Mouse (Mus musculus) intestine, embryonic 15.5 days (tissue): ENCODE data around the gene Cers1. TPM values are rescaled to one million over a fixed set of nuclear protein-coding genes. Genes with fewer than 3 reads are reported as not detected.

ENCODE experiments used
- ATAC-seq: fragments of 200-750 bp; cut with Nextera tagmentation; 2 replicates; pipeline ENCODE4 v1.8.0; 2017; ENCODE audit warnings: moderate TSS enrichment, moderate library complexity
- H3K27ac ChIP-seq: fragments of 300-500 bp; sonication (generic); 2 replicates; pipeline ENCODE4 v1.5.1; 2015; ENCODE audit warnings: mild to moderate bottlenecking, inconsistent platforms
- H3K27me3 ChIP-seq: fragments of 300-500 bp; sonication (generic); replicated peaks from 2 replicates; pipeline ENCODE4 v1.6.1; 2015; ENCODE audit warnings: inconsistent platforms
- H3K36me3 ChIP-seq: fragments of 300-500 bp; sonication (generic); 2 replicates; pipeline ENCODE4 v1.6.1; 2015; ENCODE audit warnings: inconsistent platforms
- H3K4me1 ChIP-seq: fragments of 300-500 bp; sonication (generic); replicated peaks from 2 replicates; pipeline ENCODE4 v1.6.1; 2015; ENCODE audit warnings: inconsistent platforms
- H3K4me2 ChIP-seq: fragments of 300-500 bp; sonication (generic); replicated peaks from 2 replicates; pipeline ENCODE4 v1.6.1; 2015; ENCODE audit warnings: mild to moderate bottlenecking, inconsistent platforms
- H3K4me3 ChIP-seq: fragments of 300-500 bp; sonication (generic); replicated peaks from 2 replicates; pipeline ENCODE4 v1.5.1; 2015; ENCODE audit warnings: inconsistent platforms
- H3K9ac ChIP-seq: fragments of 300-500 bp; sonication (generic); 2 replicates; pipeline ENCODE4 v1.6.1; 2015; ENCODE audit warnings: inconsistent platforms
- H3K9me3 ChIP-seq: fragments of 300-500 bp; sonication (generic); 2 replicates; pipeline ENCODE4 v1.6.1; 2016; ENCODE audit warnings: inconsistent platforms
- WGBS: fragments of 180-500 bp; shearing (Covaris S2); methylation state at CpG from one replicate; pipeline ENCODE4 v1.1.7; 2015; 5-methylcytosine and 5-hydroxymethylcytosine counted together
- polyA plus RNA-seq: library from polyadenylated mRNA; unstranded; fragments of >200 nt; fragmentation: Nextera tagmentation; extraction: Ambion mirVana; gene quantifications from 2 replicates; pipeline ENCODE4 v1.2.1, GENCODE M21; 2015

Gene Cers1
- polyA plus RNA-seq, 1 experiment from 2014 or later, result 3.6 TPM

DNA sequence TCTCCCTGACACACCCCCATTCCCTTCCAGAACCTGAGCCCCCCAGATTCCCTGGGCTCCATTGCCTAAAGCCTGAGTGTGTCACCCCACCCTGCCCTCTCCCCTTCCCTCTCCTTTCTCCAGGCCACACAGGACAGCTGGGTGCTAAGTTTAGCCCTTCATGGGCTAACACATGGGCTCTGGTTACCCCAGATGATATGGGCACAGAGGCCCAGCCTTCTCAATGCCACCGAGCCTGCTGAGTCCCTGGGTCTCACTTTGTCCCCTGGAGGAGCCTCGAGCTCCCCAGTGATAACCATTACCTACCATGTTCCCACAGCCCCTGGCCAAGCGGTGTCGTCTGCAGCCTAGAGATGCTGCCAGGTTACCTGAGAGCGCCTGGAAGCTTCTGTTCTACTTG is 2.3 kb downstream of the Cers1 start:
- WGBS, result 84% methylated on average over 5 of the region's 5 CpGs
- ATAC-seq, result no peak
- peaks cover 7% of the 10 kb centered on the region for H3K36me3 ChIP-seq
- H3K9ac ChIP-seq, result no peak overlapping the region
- H3K27me3 ChIP-seq, result no peaks in the 10 kb centered on the region
- H3K4me1 ChIP-seq, result peaks cover 25% of the 10 kb centered on the region
- H3K4me3 ChIP-seq, result no peak overlapping the region
- H3K9me3 ChIP-seq, result no peaks in the 10 kb centered on the region
- H3K4me2 ChIP-seq, result no peak overlapping the region
- no peak overlapping the region for H3K27ac ChIP-seq

DNA sequence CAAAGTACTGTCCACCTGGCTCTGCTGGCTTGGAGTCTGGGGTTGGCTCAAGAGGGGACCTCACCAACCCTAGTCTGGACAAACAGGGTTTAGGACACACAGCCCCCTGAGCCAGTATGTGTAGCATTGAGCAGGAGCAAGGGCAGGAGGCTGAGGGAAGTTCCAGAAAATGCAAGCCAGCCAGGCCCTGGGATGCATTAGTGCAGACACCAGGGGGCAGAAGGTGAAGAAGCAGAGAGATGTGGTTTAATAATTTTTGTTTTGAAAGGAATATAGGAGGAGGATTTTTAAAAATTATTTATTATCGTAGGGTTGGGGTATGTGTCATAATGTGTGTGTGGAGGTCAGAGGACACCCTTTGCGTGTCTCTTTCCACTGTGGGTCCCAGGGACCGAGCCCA is 8.1 kb downstream of the Cers1 start:
- Histone ChIP-seq H3K4me2 (no peak overlapping the region), H3K27ac (no peak overlapping the region), H3K27me3 (no peaks in the 10 kb centered on the region), H3K36me3 (no peaks in the 10 kb centered on the region), H3K4me1 (no peaks in the 10 kb centered on the region), H3K9ac (no peak overlapping the region), H3K9me3 (no peaks in the 10 kb centered on the region), H3K4me3 (no peak overlapping the region)
- no peak for ATAC-seq
- WGBS, result 91% methylated on average over 3 of the region's 3 CpGs

DNA sequence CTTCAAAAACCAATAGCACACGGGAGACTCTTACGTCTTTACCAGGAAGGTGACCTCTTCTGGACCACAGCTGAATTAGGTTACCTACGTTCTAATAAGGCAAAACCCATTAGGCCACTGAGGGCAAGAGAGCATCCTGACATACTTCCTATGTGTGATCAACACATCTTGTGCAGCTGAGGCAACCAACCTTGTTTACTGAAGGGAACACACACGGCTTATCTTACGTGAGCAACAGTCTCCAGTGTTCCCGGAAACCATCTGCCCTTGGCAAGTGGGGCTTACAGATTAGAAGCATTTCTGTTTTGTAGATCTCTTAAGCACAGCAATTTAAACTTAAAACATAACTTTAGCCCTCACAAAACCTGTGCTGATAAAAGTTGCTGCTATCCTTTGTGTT is 11.9 kb downstream of the Cers1 start:
- H3K27ac ChIP-seq, result no peak overlapping the region
- H3K4me3 ChIP-seq, result no peak overlapping the region
- no peak overlapping the region for H3K4me2 ChIP-seq
- no peak for ATAC-seq
- H3K4me1 ChIP-seq, result peaks cover 14% of the 10 kb centered on the region
- H3K9me3 ChIP-seq, result no peaks in the 10 kb centered on the region
- H3K36me3 ChIP-seq, result peaks cover 11% of the 10 kb centered on the region
- H3K9ac ChIP-seq, result no peak overlapping the region
- H3K27me3 ChIP-seq, result peaks cover 3% of the 10 kb centered on the region; the same call in 1 of the 2 replicates
- WGBS, result 85% methylated on average over 6 of the region's 6 CpGs

DNA sequence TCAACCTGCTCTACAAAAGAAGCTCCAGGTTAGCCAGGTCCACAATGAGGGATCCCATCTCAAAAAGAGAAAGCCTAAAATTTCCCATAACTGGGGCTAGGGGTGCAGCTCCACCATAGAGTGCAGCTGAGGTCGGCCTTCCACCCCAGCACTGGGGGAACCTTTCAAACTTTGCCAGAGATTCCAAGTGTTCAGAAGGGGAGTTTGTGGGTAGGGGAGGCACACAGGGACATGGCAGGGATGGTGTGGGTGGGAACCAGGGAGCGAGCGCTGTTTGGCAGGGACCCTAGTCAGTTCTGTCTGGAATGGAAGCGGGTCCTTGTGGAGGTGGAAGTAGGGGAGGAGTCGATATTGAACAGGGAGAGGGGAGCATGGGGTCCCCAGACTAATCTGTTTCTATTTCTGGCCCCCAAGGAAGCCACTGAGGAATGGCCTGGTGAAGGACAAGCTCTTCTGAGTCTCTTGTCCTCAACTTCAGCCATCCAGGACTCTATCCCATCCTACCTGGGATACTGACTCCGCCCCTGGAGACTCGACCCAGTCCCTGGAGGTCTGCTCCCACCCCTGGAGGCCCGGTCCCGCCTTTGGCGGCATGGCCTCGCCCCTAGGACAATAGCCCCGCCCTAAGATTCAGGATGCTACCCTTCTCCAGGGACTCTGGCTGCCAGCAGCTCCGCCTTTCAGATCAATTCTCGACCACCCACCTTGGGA is 13.7 kb downstream of the Cers1 start, which contains the start of gene Gdf1:
Gene Gdf1 (plus strand): TSS at position 694 of the 711 bp plus-strand sequence.
- H3K27me3 ChIP-seq, result peaks cover 3% of the 10 kb centered on the region; the same call in 1 of the 2 replicates
- H3K4me1 ChIP-seq, result peaks cover 14% of the 10 kb centered on the region
- 32% methylated on average over 14 of the region's 14 CpGs for WGBS
- 0 out of 2 replicates have a peak within 1 kb of the TSS, but pooled peaks have one; percentile 10 for H3K4me3 ChIP-seq
- H3K9me3 ChIP-seq, result no peaks in the 10 kb centered on the region
- no peak within 1 kb of the TSS for H3K9ac ChIP-seq
- peaks cover 29% of the 10 kb centered on the region for H3K36me3 ChIP-seq
- no peak within 1 kb of the TSS for H3K27ac ChIP-seq
- H3K4me2 ChIP-seq, result peak within 1 kb of the TSS; percentile 39
- peak; percentile 17; the same call in 1 of the 2 replicates for ATAC-seq

DNA sequence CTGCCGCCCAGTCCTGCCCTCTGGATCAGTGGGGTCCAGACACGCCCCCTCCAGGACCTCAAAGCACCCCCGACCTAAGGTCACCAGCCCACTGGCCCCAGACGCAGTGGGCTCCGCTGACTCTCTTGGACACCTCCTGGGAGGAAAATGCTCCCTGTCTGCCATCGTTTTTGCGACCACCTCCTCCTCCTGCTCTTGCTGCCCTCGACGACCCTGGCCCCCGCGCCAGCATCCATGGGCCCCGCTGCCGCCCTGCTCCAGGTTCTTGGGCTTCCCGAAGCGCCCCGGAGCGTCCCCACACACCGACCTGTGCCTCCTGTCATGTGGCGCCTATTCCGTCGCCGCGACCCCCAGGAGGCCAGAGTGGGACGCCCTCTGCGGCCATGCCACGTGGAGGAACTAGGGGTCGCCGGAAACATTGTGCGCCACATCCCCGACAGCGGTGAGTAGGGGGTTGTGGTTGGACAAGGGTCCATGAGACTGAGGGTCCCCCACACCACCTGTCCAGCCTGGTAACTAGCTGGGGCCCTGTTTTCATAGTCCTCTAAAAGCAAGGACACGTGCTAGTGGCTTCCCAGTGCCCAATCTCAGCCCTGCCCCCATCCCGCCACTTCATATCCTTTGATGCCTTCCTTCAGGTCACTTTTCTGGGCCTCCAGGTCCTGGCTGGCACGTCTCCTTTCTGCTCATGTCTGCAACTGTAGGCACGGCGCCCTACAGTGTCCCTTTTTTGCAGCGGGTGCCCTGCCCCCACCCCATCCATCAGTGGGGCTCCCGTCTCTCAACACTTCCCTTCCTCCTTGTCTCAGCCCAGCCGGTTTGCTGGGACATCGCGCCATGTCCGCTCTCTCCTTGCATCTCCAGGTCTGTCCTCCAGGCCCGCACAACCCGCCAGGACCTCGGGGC is 14.5 kb downstream of the Cers1 start:
- Histone ChIP-seq H3K4me2 (peak overlapping the region; percentile 39), H3K27ac (no peak overlapping the region), H3K9me3 (no peaks in the 10 kb centered on the region), H3K9ac (no peak overlapping the region), H3K27me3 (peaks cover 3% of the 10 kb centered on the region; the same call in 1 of the 2 replicates), H3K4me1 (peaks cover 14% of the 10 kb centered on the region), H3K36me3 (peaks cover 37% of the 10 kb centered on the region), H3K4me3 (0 out of 2 replicates have a peak overlapping the region, but pooled peaks have one; percentile 10)
- WGBS, result 20% methylated on average over 45 of the region's 45 CpGs
- ATAC-seq, result peak; percentile 12

DNA sequence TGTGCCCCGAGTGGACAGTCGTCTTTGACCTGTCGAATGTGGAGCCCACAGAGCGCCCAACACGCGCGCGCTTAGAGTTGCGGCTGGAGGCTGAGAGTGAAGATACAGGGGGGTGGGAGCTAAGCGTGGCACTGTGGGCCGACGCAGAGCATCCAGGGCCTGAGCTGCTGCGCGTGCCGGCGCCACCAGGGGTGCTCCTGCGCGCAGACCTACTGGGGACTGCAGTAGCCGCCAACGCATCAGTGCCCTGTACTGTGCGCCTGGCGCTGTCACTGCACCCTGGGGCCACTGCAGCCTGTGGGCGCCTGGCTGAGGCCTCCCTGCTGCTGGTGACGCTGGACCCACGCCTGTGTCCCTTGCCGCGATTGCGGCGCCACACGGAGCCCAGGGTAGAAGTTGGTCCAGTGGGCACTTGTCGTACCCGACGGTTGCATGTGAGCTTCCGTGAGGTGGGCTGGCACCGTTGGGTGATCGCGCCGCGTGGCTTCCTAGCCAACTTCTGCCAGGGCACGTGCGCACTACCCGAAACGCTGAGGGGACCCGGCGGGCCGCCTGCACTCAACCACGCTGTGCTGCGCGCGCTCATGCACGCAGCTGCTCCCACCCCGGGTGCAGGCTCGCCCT is 15.3 kb downstream of the Cers1 start:
- Histone ChIP-seq H3K9ac (no peak overlapping the region), H3K27ac (no peak overlapping the region), H3K27me3 (peaks cover 3% of the 10 kb centered on the region; the same call in 1 of the 2 replicates), H3K4me1 (peaks cover 14% of the 10 kb centered on the region), H3K4me3 (0 out of 2 replicates have a peak overlapping the region, but pooled peaks have one; percentile 9), H3K36me3 (peaks cover 45% of the 10 kb centered on the region), H3K9me3 (no peaks in the 10 kb centered on the region), H3K4me2 (peak overlapping the region; percentile 39)
- 47% methylated on average over 53 of the region's 53 CpGs for WGBS
- peak; percentile 69 for ATAC-seq

DNA sequence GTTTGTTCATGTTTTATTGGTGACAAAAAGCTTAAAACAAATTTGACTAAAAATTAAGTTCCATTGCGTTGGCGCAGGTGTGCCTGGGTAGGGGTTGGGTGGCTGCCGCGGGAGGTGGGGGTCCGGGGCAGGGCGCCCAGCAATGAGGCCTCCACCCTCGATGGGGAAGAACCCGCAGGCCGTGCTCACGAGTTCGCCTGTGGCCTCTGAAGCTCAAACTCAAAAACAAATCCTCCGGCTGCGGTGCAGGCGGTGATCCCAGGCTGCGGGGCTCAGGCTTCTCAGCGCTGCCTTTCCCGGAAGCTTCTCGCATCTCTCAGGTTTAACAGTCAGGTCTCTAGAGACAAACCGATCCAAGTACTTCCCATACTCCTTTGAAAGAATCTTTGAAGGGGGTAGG is 16.0 kb downstream of the Cers1 start:
- no peak for ATAC-seq
- Histone ChIP-seq H3K36me3 (peaks cover 51% of the 10 kb centered on the region), H3K27me3 (peaks cover 3% of the 10 kb centered on the region; the same call in 1 of the 2 replicates), H3K4me3 (no peak overlapping the region), H3K9ac (no peak overlapping the region), H3K27ac (no peak overlapping the region), H3K4me2 (no peak overlapping the region), H3K9me3 (no peaks in the 10 kb centered on the region), H3K4me1 (peaks cover 14% of the 10 kb centered on the region)
- WGBS, result 79% methylated on average over 19 of the region's 19 CpGs

DNA sequence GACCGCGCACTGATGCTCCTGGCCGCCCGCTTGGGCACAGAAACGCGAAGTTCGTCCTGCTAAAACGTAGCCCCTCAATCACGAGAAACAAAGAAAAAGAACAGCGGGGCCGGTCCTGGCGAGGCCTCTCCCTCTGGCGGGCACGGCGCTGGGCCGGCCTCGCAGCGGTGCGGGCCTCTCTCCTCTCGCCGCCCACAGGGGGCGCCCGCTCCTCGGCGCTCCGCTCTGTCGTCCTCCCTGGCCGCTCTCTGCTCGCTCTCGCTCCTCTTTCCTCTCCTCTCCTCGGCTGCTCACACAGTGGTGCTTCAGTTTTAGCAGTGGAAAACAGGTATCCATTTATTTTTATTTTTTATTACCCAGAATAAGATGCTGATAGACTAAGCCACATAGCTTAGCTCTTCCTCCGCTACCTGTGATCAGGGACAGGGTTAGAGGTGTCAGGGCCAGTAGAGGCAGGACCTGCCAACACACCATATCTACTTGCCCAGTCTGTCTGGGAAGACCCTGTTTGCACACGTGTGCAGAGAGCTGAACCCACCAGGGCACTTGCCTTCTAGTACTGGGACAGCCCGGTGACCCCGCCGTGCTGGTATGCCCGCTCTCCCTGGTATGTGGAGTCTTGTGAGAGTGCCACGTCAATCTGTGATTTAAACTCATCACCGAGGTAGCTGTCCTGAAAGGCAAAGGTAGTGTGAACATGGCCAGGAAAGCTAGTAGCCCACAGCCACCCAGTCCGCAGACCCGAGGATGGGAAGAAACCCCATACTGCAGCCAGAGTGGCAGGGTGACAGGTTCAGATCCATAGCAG is 16.7 kb downstream of the Cers1 start:
- Histone ChIP-seq H3K27ac (no peak overlapping the region), H3K4me3 (no peak overlapping the region), H3K9ac (no peak overlapping the region), H3K36me3 (peaks cover 59% of the 10 kb centered on the region), H3K27me3 (peaks cover 3% of the 10 kb centered on the region; the same call in 1 of the 2 replicates), H3K9me3 (no peaks in the 10 kb centered on the region), H3K4me1 (peaks cover 14% of the 10 kb centered on the region), H3K4me2 (no peak overlapping the region)
- 30% methylated on average over 41 of the region's 41 CpGs for WGBS
- peak; percentile 84 for ATAC-seq

DNA sequence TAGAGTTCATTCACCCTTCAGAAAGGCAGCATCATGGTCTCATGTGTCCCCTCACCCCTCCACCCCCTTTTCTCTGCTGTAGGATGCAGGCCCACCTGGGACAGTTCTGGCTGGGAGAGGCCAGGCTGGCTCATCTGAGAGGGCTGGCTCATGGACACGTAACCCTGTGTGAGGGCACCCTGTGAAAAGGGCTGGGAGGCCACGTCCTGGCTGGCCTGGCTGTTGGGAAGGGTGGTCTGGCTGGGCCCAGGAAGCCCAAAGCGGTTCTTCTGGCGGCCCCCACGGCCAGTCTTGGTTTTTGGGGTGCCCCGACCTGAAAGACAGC is 17.3 kb downstream of the Cers1 start:
- H3K9me3 ChIP-seq, result no peaks in the 10 kb centered on the region
- H3K27ac ChIP-seq, result no peak overlapping the region
- H3K4me2 ChIP-seq, result no peak overlapping the region
- 94% methylated on average over 6 of the region's 6 CpGs for WGBS
- no peak for ATAC-seq
- peaks cover 3% of the 10 kb centered on the region; the same call in 1 of the 2 replicates for H3K27me3 ChIP-seq
- H3K4me1 ChIP-seq, result peaks cover 14% of the 10 kb centered on the region
- H3K9ac ChIP-seq, result no peak overlapping the region
- no peak overlapping the region for H3K4me3 ChIP-seq
- H3K36me3 ChIP-seq, result peaks cover 64% of the 10 kb centered on the region

DNA sequence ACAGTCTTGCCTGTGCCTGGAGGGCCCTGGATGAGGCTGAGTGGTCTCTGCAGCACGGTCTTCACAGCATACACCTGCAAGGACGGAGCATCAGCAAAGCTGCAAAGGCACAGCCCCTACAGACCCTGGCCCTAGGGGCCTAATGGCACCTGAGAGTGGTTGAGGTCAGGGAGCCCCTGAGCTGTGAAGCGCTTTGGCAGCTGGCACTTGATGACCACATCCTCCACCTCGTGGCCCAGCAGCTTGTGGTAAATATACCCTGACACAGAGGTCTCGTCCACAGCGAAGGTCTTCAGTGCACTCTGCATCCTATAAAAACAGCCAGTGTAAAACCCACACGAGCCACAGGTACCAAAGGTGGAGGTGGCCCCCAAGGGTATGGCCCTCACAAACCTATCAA is 23.4 kb downstream of the Cers1 start:
- Histone ChIP-seq H3K36me3 (peaks cover 89% of the 10 kb centered on the region), H3K9me3 (no peaks in the 10 kb centered on the region), H3K4me3 (no peak overlapping the region), H3K27ac (no peak overlapping the region), H3K9ac (no peak overlapping the region), H3K4me1 (no peaks in the 10 kb centered on the region), H3K27me3 (no peaks in the 10 kb centered on the region), H3K4me2 (no peak overlapping the region)
- WGBS, result 88% methylated on average over 7 of the region's 7 CpGs
- ATAC-seq, result no peak

DNA sequence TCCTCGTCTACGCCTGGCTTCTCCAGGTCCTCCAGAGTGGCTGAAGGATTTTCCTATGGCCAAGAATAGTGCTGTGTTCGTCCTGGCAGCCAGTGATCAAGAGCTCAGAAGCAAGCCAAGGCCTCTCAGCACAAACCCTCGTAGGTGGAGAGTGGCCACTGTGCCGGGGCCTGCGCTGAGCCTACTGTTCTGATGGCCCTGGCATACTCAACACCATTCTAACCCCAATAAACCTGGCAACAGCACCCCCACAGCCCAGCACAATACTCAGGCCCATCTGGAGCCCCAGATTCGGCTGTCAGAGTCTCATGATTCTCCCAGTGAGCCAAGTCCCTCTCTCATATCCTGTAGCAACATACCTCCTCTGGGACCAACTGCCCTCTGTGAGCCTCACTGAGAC is 25.1 kb downstream of the Cers1 start:
- Histone ChIP-seq H3K27me3 (no peaks in the 10 kb centered on the region), H3K9ac (no peak overlapping the region), H3K4me3 (no peak overlapping the region), H3K36me3 (peaks cover 72% of the 10 kb centered on the region), H3K9me3 (no peaks in the 10 kb centered on the region), H3K4me2 (no peak overlapping the region), H3K27ac (no peak overlapping the region), H3K4me1 (no peaks in the 10 kb centered on the region)
- ATAC-seq, result no peak
- WGBS, result 86% methylated on average over 7 of the region's 7 CpGs
